19 mouse cellular contexts compared by ENCODE assay signal in genomic region chr7:113168609-113169008, GRCm38 (mm10). TPM values are rescaled to one million over a fixed set of nuclear protein-coding genes. Genes with fewer than 3 reads are reported as not detected.
DNase-seq lines count a peak whose midpoint lies in the region; TF ChIP-seq lines count a peak whose summit lies in the region.
"Had no signal": no experiment of that assay in that cellular context is flagged by ENCODE, and none has a peak within 500 bp of the region (broad histone marks: within the 10 kb centered on the region; RNA-seq: fewer than 3 reads in every experiment).

No protein-coding gene starts in this region.

- H3K4me1 ChIP-seq in cortical plate, adult 2 months (ENCODE audit: control insufficient read depth, insufficient read depth, low read length) = peaks cover 1% of the 10 kb centered on the region; the same call in 1 of the 2 replicates
- no peaks in the 10 kb centered on the region for H3K4me1 ChIP-seq in forebrain, embryonic 10.5 days
- H3K4me1 ChIP-seq: embryonic facial prominence, embryonic 15.5 days; forebrain, embryonic 12.5 days; heart, embryonic 15.5 days; hindbrain, embryonic 15.5 days had no signal

- TF ChIP-seq CTCF in left cerebral cortex, adult 2 months (IDR thresholded peaks at IDR 0.05) = no peak; the same call in 1 of the 2 replicates
- no peak for TF ChIP-seq CTCF in cortical plate, adult 2 months (IDR thresholded peaks at IDR 0.05; ENCODE audit: extremely low read depth, insufficient read depth, low read length)

- H3K9me3 ChIP-seq in forebrain, embryonic 10.5 days = no peaks in the 10 kb centered on the region
- H3K9me3 ChIP-seq: embryonic facial prominence, embryonic 15.5 days; forebrain, embryonic 12.5 days; heart, embryonic 15.5 days; hindbrain, embryonic 15.5 days had no signal

- TF ChIP-seq POLR2A in cortical plate, adult 2 months (IDR thresholded peaks at IDR 0.05; ENCODE audit: extremely low read depth, insufficient read depth, low read length) = no peak

- no peak overlapping the region for H3K4me3 ChIP-seq in left cerebral cortex, adult 2 months
- H3K4me3 ChIP-seq in cortical plate, adult 2 months (ENCODE audit: insufficient read depth, low read length) = no peak overlapping the region
- no peak overlapping the region for H3K4me3 ChIP-seq in forebrain, embryonic 10.5 days
- H3K4me3 ChIP-seq: embryonic facial prominence, embryonic 15.5 days; forebrain, embryonic 12.5 days; heart, embryonic 15.5 days; hindbrain, embryonic 15.5 days had no signal

- peak overlapping the region; percentile 50; the same call in 1 of the 2 replicates for H3K27ac ChIP-seq in left cerebral cortex, adult 2 months
- 0 out of 2 replicates have a peak overlapping the region, but pooled peaks have one; percentile 4 for H3K27ac ChIP-seq in cortical plate, adult 2 months (ENCODE audit: insufficient read depth, low read length)
- no peak overlapping the region for H3K27ac ChIP-seq in forebrain, embryonic 10.5 days
- H3K27ac ChIP-seq: embryonic facial prominence, embryonic 15.5 days; forebrain, embryonic 12.5 days; heart, embryonic 15.5 days; hindbrain, embryonic 15.5 days had no signal

- H3K27me3 ChIP-seq in forebrain, embryonic 10.5 days (ENCODE audit: poor library complexity, severe bottlenecking) = no peaks in the 10 kb centered on the region
- H3K27me3 ChIP-seq: CH12.LX; embryonic facial prominence, embryonic 15.5 days; forebrain, embryonic 12.5 days; hindbrain, embryonic 15.5 days had no signal

- DNase-seq in left cerebral cortex, adult 2 months (ENCODE audit: extremely low spot score in 1 of 2, low spot score in 2 of 2) = no peak
- DNase-seq in left cerebral cortex, adult 11 months (ENCODE audit: low spot score) = no peak
- DNase-seq in MN1 (ENCODE audit: low spot score) = peak; percentile 49
- no peak for DNase-seq in kidney, postnatal 14 days
- no peak for DNase-seq in urinary bladder, postnatal 25 days (ENCODE audit: low spot score)
- DNase-seq in forebrain, embryonic 10.5 days (ENCODE audit: extremely low spot score, low spot score) = no peak
- DNase-seq: adrenal gland, postnatal 14 days; cerebellum, adult 2 months; cerebellum, postnatal 10 days; embryo, embryonic 11 days; heart, adult 18-20 months; heart, postnatal 14 days; kidney, adult 2 months had no signal

- no peaks in the 10 kb centered on the region for H3K36me3 ChIP-seq in forebrain, embryonic 10.5 days (replicated peaks)
- H3K36me3 ChIP-seq: embryonic facial prominence, embryonic 15.5 days; forebrain, embryonic 12.5 days; heart, embryonic 15.5 days; hindbrain, embryonic 15.5 days had no signal

- 92% methylated on average over 8 of the region's 8 CpGs for WGBS in forebrain, embryonic 10.5 days

- intact Hi-C loops in left cerebral cortex, adult 2 months (cut with DNase I) = no loop called here

RNA-seq across cellular contexts. Expression of gene Arntl, which starts 38.7 kb away (rescaled TPM):
- total RNA-seq in left cerebral cortex, adult 2 months (2021) = 10 to 100 TPM; 41.6 to 50.4 TPM
- 30.4 and 34.6 TPM in 2 replicates for polyA plus RNA-seq in cortical plate, adult 2 months (2012; rRNA removed)
- polyA plus RNA-seq in forebrain, embryonic 10.5 days (2016; fragmentation: Nextera tagmentation; extraction: Ambion mirVana) = 7.7 and 8.6 TPM in 2 replicates
